Mouse (Mus musculus) brain, embryonic 14.5 days (tissue): ENCODE measurements around the gene Nhlh2.

Experiments
- CTCF ChIP-seq: fragments of 200-500 bp; IDR thresholded peaks from 2 replicates; pipeline ENCODE4 v1.5.1; 2012; ENCODE audit warnings: inconsistent platforms, mild to moderate bottlenecking, moderate library complexity, borderline replicate concordance; ENCODE audit not compliant: insufficient read depth, insufficient read length; ENCODE audit errors: extremely low read depth
- POLR2A ChIP-seq: fragments of 200-500 bp; IDR thresholded peaks from 2 replicates; pipeline ENCODE4 v1.6.1; 2012; ENCODE audit warnings: mild to moderate bottlenecking, inconsistent platforms, borderline replicate concordance; ENCODE audit not compliant: poor library complexity, insufficient read depth, insufficient read length, severe bottlenecking; ENCODE audit errors: extremely low read depth

GRCm38 (mm10) chr3:102062671-102063010, 52.8 kb downstream of the Nhlh2 start:
- TF ChIP-seq CTCF: no peak
- no peak for TF ChIP-seq POLR2A
